Mouse (Mus musculus) liver, adult 2 months (tissue): ENCODE results near the gene Sfxn3. TPM values are rescaled to one million over a fixed set of nuclear protein-coding genes. Genes with fewer than 3 reads are reported as not detected.
A peak's percentile ranks its signal among the peaks of the same experiment; 100 is the strongest.

Source experiments
- DNase-seq: peaks from one replicate; pipeline ENCODE4 v3.0.0-alpha.2; 2011; ENCODE audit warnings: low read depth, low spot score; ENCODE audit errors: extremely low read depth
- H3K27ac ChIP-seq: fragments of 200-500 bp; replicated peaks from 2 replicates; pipeline ENCODE4 v1.5.1; 2012; ENCODE audit warnings: low read depth, mild to moderate bottlenecking, control low read depth, inconsistent platforms, low read length; ENCODE audit not compliant: insufficient read depth
- H3K27me3 ChIP-seq: fragments of 200-500 bp; 2 replicates; pipeline ENCODE4 v1.6.1; 2012; ENCODE audit warnings: mild to moderate bottlenecking, moderate library complexity, low read length, inconsistent platforms; ENCODE audit not compliant: control insufficient read depth, insufficient read depth
- H3K36me3 ChIP-seq: fragments of 200-500 bp; 2 replicates; pipeline ENCODE4 v1.6.1; 2012; ENCODE audit warnings: low read length, inconsistent platforms; ENCODE audit not compliant: control insufficient read depth, insufficient read depth
- H3K4me1 ChIP-seq: fragments of 200-500 bp; 2 replicates; pipeline ENCODE4 v1.6.1; 2011; ENCODE audit warnings: low read length; ENCODE audit not compliant: control insufficient read depth, insufficient read depth
- H3K4me3 ChIP-seq: fragments of 200-500 bp; 2 replicates; pipeline ENCODE4 v1.5.1; 2011; ENCODE audit warnings: low read depth, mild to moderate bottlenecking, control low read depth, low read length, moderate library complexity; ENCODE audit not compliant: insufficient read depth
- H3K79me2 ChIP-seq: fragments of 200-500 bp; 2 replicates; pipeline ENCODE4 v1.6.1; 2012; ENCODE audit warnings: inconsistent platforms, mild to moderate bottlenecking, low read length, moderate library complexity; ENCODE audit not compliant: control insufficient read depth, insufficient read depth
- H3K9ac ChIP-seq: fragments of 200-500 bp; 2 replicates; pipeline ENCODE4 v1.6.1; 2012; ENCODE audit warnings: low read depth, mild to moderate bottlenecking, control low read depth, inconsistent platforms, low read length
- CTCF ChIP-seq: fragments of 200-500 bp; IDR thresholded peaks from 2 replicates; pipeline ENCODE4 v1.5.1; 2011; ENCODE audit warnings: low read depth, low read length, control low read depth
- POLR2A ChIP-seq: fragments of 200-500 bp; IDR thresholded peaks from 2 replicates; pipeline ENCODE4 v1.6.1; 2011; ENCODE audit warnings: low read length, control low read depth; ENCODE audit not compliant: insufficient read depth; ENCODE audit errors: extremely low read depth
- WGBS: fragments of 180-500 bp; shearing (Covaris S2); methylation state at CpG from one replicate; pipeline ENCODE4 v1.1.7; 2018; 5-methylcytosine and 5-hydroxymethylcytosine counted together
- polyA plus RNA-seq: library from polyadenylated mRNA; depleted of rRNA; stranded (reverse); fragments of >200 nt; gene quantifications from 2 replicates; pipeline ENCODE4 v1.2.3, GENCODE M21; 2012
- total RNA-seq: library from RNA; depleted of rRNA; stranded (reverse); fragments of >200 nt; gene quantifications from 2 replicates; pipeline ENCODE4 v1.2.3, GENCODE M21; 2014

Gene Sfxn3
- total and polyA plus RNA-seq, 2 experiments: 0.65 to 1.5 TPM

GRCm38 (mm10) chr19:45077742-45078645 lies 30.7 kb downstream of the Sfxn3 start:
- Histone ChIP-seq H3K27ac (no peak overlapping the region), H3K27me3 (peaks cover 8% of the 10 kb centered on the region; the same call in 1 of the 2 replicates), H3K36me3 (no peaks in the 10 kb centered on the region), H3K79me2 (no peaks in the 10 kb centered on the region), H3K4me3 (no peak overlapping the region), H3K4me1 (peaks cover 8% of the 10 kb centered on the region), H3K9ac (no peak overlapping the region)
- 20% methylated on average over 20 of the region's 20 CpGs for WGBS
- TF ChIP-seq POLR2A (no peak), CTCF (no peak)
- DNase-seq: no peak

- Histone ChIP-seq H3K79me2 (no peaks in the 10 kb centered on the region), H3K36me3 (no peaks in the 10 kb centered on the region), H3K4me1 (peaks cover 8% of the 10 kb centered on the region), H3K27me3 (peaks cover 8% of the 10 kb centered on the region; the same call in 1 of the 2 replicates), H3K9ac (no peak overlapping the region), H3K27ac (no peak overlapping the region), H3K4me3 (peak overlapping the region; percentile 16; the same call in 1 of the 2 replicates)
- TF ChIP-seq POLR2A (no peak), CTCF (no peak)
- 17% methylated on average over 17 of the region's 17 CpGs for WGBS
- no peak for DNase-seq
These were observed 31.9 kb downstream of the Sfxn3 start for GRCm38 (mm10) chr19:45078971-45079764.

GRCm38 (mm10) chr19:45079769-45080515 lies 32.6 kb downstream of the Sfxn3 start:
- 4% methylated on average over 45 of the region's 45 CpGs for WGBS
- Histone ChIP-seq H3K79me2 (no peaks in the 10 kb centered on the region), H3K9ac (0 out of 2 replicates have a peak overlapping the region, but pooled peaks have one; percentile 14), H3K4me3 (peak overlapping the region; percentile 16; the same call in 1 of the 2 replicates), H3K27ac (no peak overlapping the region), H3K36me3 (no peaks in the 10 kb centered on the region), H3K27me3 (peaks cover 8% of the 10 kb centered on the region; the same call in 1 of the 2 replicates), H3K4me1 (peaks cover 8% of the 10 kb centered on the region)
- TF ChIP-seq CTCF (no peak), POLR2A (no peak)
- no peak for DNase-seq

GRCm38 (mm10) chr19:45080711-45081110 lies 33.4 kb downstream of the Sfxn3 start:
- no peak overlapping the region for H3K27ac ChIP-seq
- H3K4me1 ChIP-seq: peaks cover 7% of the 10 kb centered on the region
- no peak overlapping the region for H3K9ac ChIP-seq
- peaks cover 8% of the 10 kb centered on the region; the same call in 1 of the 2 replicates for H3K27me3 ChIP-seq
- DNase-seq: no peak
- H3K79me2 ChIP-seq: no peaks in the 10 kb centered on the region
- no peaks in the 10 kb centered on the region for H3K36me3 ChIP-seq
- no peak overlapping the region for H3K4me3 ChIP-seq
- TF ChIP-seq POLR2A (no peak), CTCF (no peak)
- 12% methylated on average over 17 of the region's 17 CpGs for WGBS

- no peak for TF ChIP-seq POLR2A
- TF ChIP-seq CTCF: peak; percentile 86
- 0 out of 2 replicates have a peak, but pooled peaks cover 3% of the 10 kb centered on the region for H3K4me1 ChIP-seq
- 3% methylated on average over 5 of the region's 5 CpGs for WGBS
- no peaks in the 10 kb centered on the region for H3K36me3 ChIP-seq
- DNase-seq: no peak
- no peaks in the 10 kb centered on the region for H3K79me2 ChIP-seq
- no peak overlapping the region for H3K27ac ChIP-seq
- H3K27me3 ChIP-seq: peaks cover 8% of the 10 kb centered on the region; the same call in 1 of the 2 replicates
- H3K9ac ChIP-seq: no peak overlapping the region
- H3K4me3 ChIP-seq: no peak overlapping the region
These were observed 34.0 kb downstream of the Sfxn3 start for GRCm38 (mm10) chr19:45081279-45081678.
